Comparison of ENCODE assay signal across 15 mouse cellular contexts in genomic region chr4:63621861-63622260, GRCm38 (mm10). TPM values are rescaled to one million over a fixed set of nuclear protein-coding genes. Genes with fewer than 3 reads are reported as not detected.
DNase-seq lines count a peak whose midpoint lies in the region; ATAC-seq lines count a peak whose summit lies in the region.
"Had no signal": no experiment of that assay in that cellular context is flagged by ENCODE, and none has a peak within 500 bp of the region (broad histone marks: within the 10 kb centered on the region; RNA-seq: fewer than 3 reads in every experiment).

No protein-coding gene starts in this region.

- DNase-seq in lung, postnatal 10 days = peak; percentile 36
- no peak for DNase-seq in lung, postnatal 14 days
- DNase-seq in ES-CJ7 (ENCODE audit: low read depth, low spot score) = peak; percentile 7
- no peak for DNase-seq in cerebellum, adult 9-10 months
- no peak for DNase-seq in thymus, postnatal 25 days
- no peak for DNase-seq in embryo, embryonic 10.5 days (ENCODE audit: low spot score)
- DNase-seq: cerebellum, adult 2 months; gastrocnemius, postnatal 14 days; kidney, adult 8-10 months had no signal

- 0 out of 2 replicates have a peak, but pooled peaks have one; percentile 23 for ATAC-seq in common myeloid progenitor, adult 5-6 weeks (replicated peaks; ENCODE audit: low read depth, poor library complexity, severe bottlenecking)
- ATAC-seq: forebrain, embryonic 14.5 days; hindbrain, postnatal 0 days had no signal

RNA-seq across cellular contexts. Expression of gene Tex48, which starts 0.4 kb away (rescaled TPM):
- not detected in 2 replicates for total RNA-seq in common myeloid progenitor, adult 5-6 weeks (2017)
- total RNA-seq: adrenal gland, postnatal 4 days; gastrocnemius, postnatal 14 days; hindbrain, postnatal 0 days; left cerebral cortex, adult 18-20 months; left cerebral cortex, postnatal 36 days had no signal

RNA-seq across cellular contexts. Expression of gene Gm11213, which starts 16.8 kb away (rescaled TPM):
- not detected in 2 replicates for total RNA-seq in common myeloid progenitor, adult 5-6 weeks (2017)
- total RNA-seq: adrenal gland, postnatal 4 days; gastrocnemius, postnatal 14 days; hindbrain, postnatal 0 days; left cerebral cortex, adult 18-20 months; left cerebral cortex, postnatal 36 days had no signal

RNA-seq across cellular contexts. Expression of gene Gm11214, which starts 41.3 kb away (rescaled TPM):
- not detected in 2 replicates for total RNA-seq in common myeloid progenitor, adult 5-6 weeks (2017)
- total RNA-seq: adrenal gland, postnatal 4 days; gastrocnemius, postnatal 14 days; hindbrain, postnatal 0 days; left cerebral cortex, adult 18-20 months; left cerebral cortex, postnatal 36 days had no signal

Comparison
In these comparisons a context has a peak if more than half of its experiments do, and no peak if none do; other contexts are left out.
1. DNase-seq: peak in lung, postnatal 10 days (single experiment) and ES-CJ7 (single experiment); none in lung, postnatal 14 days (single experiment), cerebellum, adult 9-10 months (single experiment), thymus, postnatal 25 days (single experiment) and embryo, embryonic 10.5 days (single experiment).